Mouse (Mus musculus) embryonic fibroblast, embryonic 13.5 days (primary cell): ENCODE measurements at regions not wholly inside any gene's neighbourhood (a gene's known extent, or its start where the extent isn't known, plus 50 kb on each side); places are given as distances from the start of the nearest gene placed in this dataset.

ENCODE experiments used
- CTCF ChIP-seq: IDR thresholded peaks from 2 replicates; pipeline ENCODE4 v1.5.1; 2011; ENCODE audit warnings: mild to moderate bottlenecking, control low read depth, low read length, moderate library complexity, borderline replicate concordance; ENCODE audit not compliant: insufficient read depth
- POLR2A ChIP-seq: IDR thresholded peaks from 2 replicates; pipeline ENCODE4 v1.6.1; 2011; ENCODE audit warnings: low read depth, mild to moderate bottlenecking, control low read depth, low read length, moderate library complexity

DNA sequence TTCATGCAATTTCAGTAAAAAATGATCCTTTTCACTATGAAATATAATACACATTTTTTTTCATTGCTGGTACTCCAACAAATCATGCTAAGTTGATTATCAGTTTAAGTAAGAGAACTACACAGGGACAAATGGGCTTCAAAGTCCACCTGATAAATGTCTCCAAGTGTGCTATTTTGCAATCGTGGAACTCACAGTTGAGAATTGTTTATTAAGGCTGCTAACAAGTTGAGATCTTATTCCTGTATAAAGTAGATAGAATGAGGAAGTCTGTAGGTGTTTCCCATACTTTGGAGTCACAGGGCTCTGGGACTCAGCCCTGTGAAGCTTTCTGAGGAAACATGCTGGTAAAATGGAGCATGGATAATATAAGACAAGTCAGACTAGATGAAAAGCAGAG is 803.8 kb upstream of the Nr2f1 start:
- TF ChIP-seq POLR2A (no peak), CTCF (no peak)
